Mouse (Mus musculus) C2C12 (cell line): ENCODE results near the gene Cxcl1.
"Not testable (repeated sequence)": the region's sequence is repeated elsewhere in the genome, so short reads cannot be mapped to it uniquely, and the experiment has no call there.

ENCODE experiments used
- CEBPB ChIP-seq: IDR thresholded peaks from one replicate; pipeline ENCODE4 v1.6.1; 2011; ENCODE audit warnings: low read depth, mild to moderate bottlenecking, control low read depth, moderate library complexity
- CTCF ChIP-seq: IDR thresholded peaks from one replicate; pipeline ENCODE4 v1.5.1; 2011; ENCODE audit not compliant: control insufficient read depth, insufficient read depth, insufficient read length
- MAX ChIP-seq: IDR thresholded peaks from one replicate; pipeline ENCODE4 v1.6.1; 2011; ENCODE audit warnings: mild to moderate bottlenecking, control low read depth

- not testable (repeated sequence) for TF ChIP-seq MAX, CTCF, CEBPB
Observed at GRCm38 (mm10) chr5:90850096-90850495, 40.9 kb upstream of the Cxcl1 start.
